Mouse (Mus musculus): Measurements from ENCODE around the gene Shisa9. TPM values are rescaled to one million over a fixed set of nuclear protein-coding genes. Genes with fewer than 3 reads are reported as not detected.

Shisa9 gene
- polyA plus RNA-seq, 1 experiment from 2014 or later: 0.92 TPM

DNA sequence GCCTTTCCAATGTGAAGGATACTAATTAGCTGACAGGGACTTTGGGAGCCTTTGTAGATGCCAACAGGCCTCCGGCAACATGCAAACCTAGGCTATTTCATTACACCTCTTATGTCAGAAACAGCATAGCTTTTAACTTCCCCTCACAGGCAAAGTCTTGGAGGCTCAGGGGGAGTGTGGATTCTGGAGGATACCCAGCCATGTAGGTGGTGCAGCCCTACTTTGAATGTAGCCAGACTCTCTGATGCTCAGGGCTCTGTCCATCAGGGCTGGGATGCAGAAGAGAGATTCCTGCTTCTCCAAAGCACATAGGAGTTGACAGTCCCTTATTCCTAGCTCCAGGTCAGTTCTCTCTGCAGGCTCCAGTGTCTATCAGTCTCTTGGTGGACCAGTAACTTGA, 133.0 kb downstream of the Shisa9 start:
- no peaks in the 10 kb centered on the region for H3K9me3 ChIP-seq (replicated peaks)
- H3K9ac ChIP-seq: no peak overlapping the region
- H3K4me2 ChIP-seq: no peak overlapping the region
- H3K4me3 ChIP-seq: no peak overlapping the region
- ATAC-seq (replicated peaks; ENCODE audit: insufficient number of reproducible peaks, insufficient read depth, low FRiP score, low read depth): no peak
- no peaks in the 10 kb centered on the region for H3K27me3 ChIP-seq
- no peaks in the 10 kb centered on the region for H3K4me1 ChIP-seq (replicated peaks)
- WGBS: 86% methylated on average over 1 of the region's 1 CpGs
- H3K27ac ChIP-seq: no peak overlapping the region
- no peaks in the 10 kb centered on the region for H3K36me3 ChIP-seq

DNA sequence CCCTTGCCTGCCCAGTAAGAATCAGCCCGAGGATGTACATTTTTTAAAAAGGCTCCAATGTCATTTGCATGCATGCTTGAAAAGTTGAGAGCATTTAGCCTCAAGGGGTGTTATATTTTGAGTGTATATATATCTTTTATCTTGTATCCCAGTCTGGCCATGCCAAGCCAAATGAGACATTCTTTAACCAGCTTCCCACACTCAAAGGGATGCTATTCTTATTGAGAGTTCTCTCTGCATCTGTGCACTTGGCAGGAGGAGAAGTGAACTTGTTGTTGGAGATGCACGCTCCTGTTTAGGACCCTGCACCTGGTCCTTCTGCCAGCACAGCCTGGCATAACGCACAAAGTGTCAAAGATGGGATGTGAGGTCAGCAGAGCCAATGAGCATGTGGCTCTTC, 135.6 kb downstream of the Shisa9 start:
- Histone ChIP-seq H3K27me3 (no peaks in the 10 kb centered on the region), H3K9ac (no peak overlapping the region), H3K4me2 (no peak overlapping the region), H3K4me3 (no peak overlapping the region), H3K4me1 (replicated peaks) (no peaks in the 10 kb centered on the region), H3K9me3 (replicated peaks) (no peaks in the 10 kb centered on the region), H3K36me3 (no peaks in the 10 kb centered on the region), H3K27ac (no peak overlapping the region)
- 80% methylated on average over 3 of the region's 3 CpGs for WGBS
- no peak for ATAC-seq (replicated peaks; ENCODE audit: insufficient number of reproducible peaks, insufficient read depth, low FRiP score, low read depth)

DNA sequence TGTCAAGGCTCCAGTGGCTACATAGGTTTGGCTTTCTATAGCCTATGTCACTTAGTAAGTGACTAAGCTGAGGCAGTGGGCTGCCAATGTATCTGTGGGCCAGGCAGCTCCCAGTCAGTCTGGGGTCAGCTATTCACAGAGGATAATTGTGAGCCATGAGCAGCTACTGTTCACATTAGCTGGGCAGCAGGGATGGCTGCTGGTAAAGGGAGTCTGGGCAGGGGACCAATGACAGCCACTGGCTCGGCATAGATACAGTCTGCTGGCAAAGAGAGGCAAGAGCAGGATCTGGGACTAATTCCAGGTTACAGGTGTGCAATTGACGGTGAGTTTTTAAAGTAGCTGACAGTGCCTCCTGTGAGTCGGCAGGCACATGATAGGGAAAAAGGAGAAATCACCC, 145.9 kb downstream of the Shisa9 start:
- no peak overlapping the region for H3K4me3 ChIP-seq
- no peaks in the 10 kb centered on the region for H3K36me3 ChIP-seq
- WGBS: 76% methylated on average over 3 of the region's 3 CpGs
- ATAC-seq (replicated peaks; ENCODE audit: insufficient number of reproducible peaks, insufficient read depth, low FRiP score, low read depth): no peak
- H3K9ac ChIP-seq: no peak overlapping the region
- H3K27ac ChIP-seq: no peak overlapping the region
- no peak overlapping the region for H3K4me2 ChIP-seq
- H3K27me3 ChIP-seq: no peaks in the 10 kb centered on the region
- H3K9me3 ChIP-seq (replicated peaks): no peaks in the 10 kb centered on the region
- H3K4me1 ChIP-seq (replicated peaks): no peaks in the 10 kb centered on the region

DNA sequence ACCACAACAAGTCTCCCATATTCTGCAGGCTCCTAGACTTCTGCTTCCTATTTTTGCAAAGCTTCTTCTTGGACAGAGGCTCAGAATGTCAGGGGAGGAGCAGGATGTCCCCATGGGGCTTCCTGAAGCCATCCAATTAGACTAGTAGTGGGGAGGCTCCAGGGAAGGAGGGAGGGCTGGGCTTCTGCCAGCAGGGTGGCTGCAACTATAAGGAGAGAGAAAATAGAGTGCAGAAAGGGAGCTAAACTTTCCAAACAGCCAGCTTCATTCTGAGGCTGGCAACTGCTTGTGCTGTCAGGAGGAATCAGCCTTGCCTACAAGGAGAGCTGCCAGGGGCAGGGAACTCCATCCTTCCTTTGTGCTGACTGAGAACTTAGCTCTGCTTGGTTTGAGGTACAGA, 162.8 kb downstream of the Shisa9 start:
- no peak overlapping the region for H3K9ac ChIP-seq
- ATAC-seq (replicated peaks; ENCODE audit: insufficient number of reproducible peaks, insufficient read depth, low FRiP score, low read depth): no peak
- H3K27me3 ChIP-seq: no peaks in the 10 kb centered on the region

DNA sequence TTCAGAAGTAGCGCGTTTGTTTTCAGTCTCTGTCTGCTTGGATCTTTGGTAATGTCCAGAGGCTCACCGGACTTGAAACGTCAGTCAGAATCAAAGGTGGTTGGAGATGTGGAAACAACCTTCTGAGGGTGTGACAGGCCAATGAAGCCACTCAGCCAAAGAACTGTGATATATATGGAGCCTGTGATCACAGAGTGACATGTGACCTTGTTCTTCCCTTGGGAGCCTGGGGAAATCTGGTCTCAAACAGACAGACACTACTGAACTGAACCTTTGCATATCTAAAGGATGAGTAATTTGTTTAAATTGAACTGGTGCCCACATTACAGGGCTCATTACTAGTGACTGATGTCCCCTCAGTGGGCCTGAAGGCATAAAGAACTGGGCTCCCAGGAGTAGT, 168.1 kb downstream of the Shisa9 start:
- no peak overlapping the region for H3K27ac ChIP-seq
- peak; percentile 22; the same call in 1 of the 2 replicates for ATAC-seq (replicated peaks; ENCODE audit: insufficient number of reproducible peaks, insufficient read depth, low FRiP score, low read depth)
- H3K4me3 ChIP-seq: no peak overlapping the region
- no peaks in the 10 kb centered on the region for H3K9me3 ChIP-seq (replicated peaks)
- H3K4me2 ChIP-seq: no peak overlapping the region
- H3K4me1 ChIP-seq (replicated peaks): no peaks in the 10 kb centered on the region
- WGBS: 61% methylated on average over 4 of the region's 4 CpGs
- no peaks in the 10 kb centered on the region for H3K36me3 ChIP-seq
- no peaks in the 10 kb centered on the region for H3K27me3 ChIP-seq
- H3K9ac ChIP-seq: no peak overlapping the region

More for the DNA sequence above, 162.8 kb downstream of the Shisa9 start:
- H3K4me1 ChIP-seq (replicated peaks): no peaks in the 10 kb centered on the region
- H3K4me3 ChIP-seq: no peak overlapping the region
- no peaks in the 10 kb centered on the region for H3K36me3 ChIP-seq
- H3K27ac ChIP-seq: no peak overlapping the region
- H3K9me3 ChIP-seq (replicated peaks): no peaks in the 10 kb centered on the region
- no peak overlapping the region for H3K4me2 ChIP-seq

DNA sequence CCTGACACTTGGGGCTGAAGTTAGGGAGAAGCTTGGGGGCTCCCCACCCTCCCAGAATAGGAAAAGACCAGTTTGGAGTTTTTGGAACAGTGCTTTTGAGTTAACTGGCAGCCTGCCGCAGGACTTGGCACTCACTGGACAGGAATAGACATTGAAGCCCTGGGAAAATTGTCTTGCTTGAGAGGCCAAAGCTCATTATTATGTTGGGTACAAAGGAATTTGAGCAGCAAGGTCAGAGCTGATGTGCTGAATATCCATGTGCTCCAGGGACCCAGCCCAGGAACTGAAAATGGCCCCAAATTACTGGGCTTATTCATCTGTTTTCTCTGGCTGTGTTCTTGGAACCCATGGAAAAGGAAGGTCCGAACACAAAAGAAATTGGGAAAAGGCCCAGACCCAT, 170.6 kb downstream of the Shisa9 start:
- WGBS: 77% methylated on average over 2 of the region's 2 CpGs
- ATAC-seq (replicated peaks; ENCODE audit: insufficient number of reproducible peaks, insufficient read depth, low FRiP score, low read depth): no peak
- no peak overlapping the region for H3K9ac ChIP-seq

DNA sequence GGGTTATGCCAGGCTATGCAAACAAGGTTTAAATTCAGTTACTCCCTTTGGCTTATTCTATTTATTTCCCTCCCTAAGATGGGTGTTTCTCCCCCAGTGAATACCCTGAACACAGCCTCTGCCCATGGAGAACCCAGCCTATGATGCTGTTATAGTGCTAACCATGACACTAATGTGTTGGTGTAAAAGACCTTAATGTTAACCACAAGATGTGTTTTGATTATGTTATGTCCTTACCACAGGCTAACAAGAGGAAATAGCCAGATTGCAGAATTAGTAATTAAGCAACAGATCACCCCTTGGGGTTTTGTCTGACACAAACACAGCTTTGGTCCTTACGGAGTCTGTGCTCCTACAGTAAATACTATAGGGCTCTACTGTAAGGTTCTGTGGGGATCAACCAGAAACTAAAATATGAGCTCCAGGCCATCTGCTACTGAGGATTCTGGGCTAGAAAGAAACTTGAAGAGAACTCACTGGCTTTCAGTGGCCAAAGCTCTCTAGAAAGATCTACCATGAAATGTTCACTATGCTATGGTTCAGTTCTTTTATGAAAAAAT, 189.6 kb downstream of the Shisa9 start:
- Histone ChIP-seq H3K27ac (no peak overlapping the region), H3K27me3 (no peaks in the 10 kb centered on the region), H3K4me2 (no peak overlapping the region), H3K9me3 (replicated peaks) (no peaks in the 10 kb centered on the region), H3K9ac (no peak overlapping the region), H3K4me3 (no peak overlapping the region), H3K4me1 (replicated peaks) (no peaks in the 10 kb centered on the region), H3K36me3 (no peaks in the 10 kb centered on the region)
- 90% methylated on average over 1 of the region's 1 CpGs for WGBS
- no peak for ATAC-seq (replicated peaks; ENCODE audit: insufficient number of reproducible peaks, insufficient read depth, low FRiP score, low read depth)

More for the DNA sequence above, 170.6 kb downstream of the Shisa9 start:
- Histone ChIP-seq H3K4me2 (no peak overlapping the region), H3K27ac (no peak overlapping the region), H3K9me3 (replicated peaks) (no peaks in the 10 kb centered on the region), H3K36me3 (no peaks in the 10 kb centered on the region), H3K4me3 (no peak overlapping the region), H3K27me3 (no peaks in the 10 kb centered on the region), H3K4me1 (replicated peaks) (no peaks in the 10 kb centered on the region)

DNA sequence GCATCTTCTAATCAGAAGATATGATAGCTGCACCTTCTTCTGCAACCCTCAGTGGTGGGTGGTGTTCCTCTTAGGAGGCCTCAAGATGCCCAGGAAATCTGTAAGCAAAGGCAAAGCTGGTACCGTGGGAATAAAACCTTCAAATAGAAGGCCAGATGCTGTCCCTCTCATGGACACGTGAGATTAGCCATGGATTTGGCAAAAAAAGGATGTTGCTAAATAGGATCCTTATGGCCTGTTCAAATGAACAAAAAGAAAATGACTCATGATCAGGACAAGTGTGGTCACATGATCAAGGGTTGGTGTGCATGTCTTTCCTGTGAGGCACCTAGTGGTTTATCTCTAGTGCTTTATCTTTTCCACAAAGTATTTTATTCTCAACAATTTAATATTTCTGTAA, 194.1 kb downstream of the Shisa9 start:
- no peaks in the 10 kb centered on the region for H3K9me3 ChIP-seq (replicated peaks)
- H3K4me3 ChIP-seq: no peak overlapping the region
- no peaks in the 10 kb centered on the region for H3K27me3 ChIP-seq
- 67% methylated on average over 2 of the region's 2 CpGs for WGBS
- ATAC-seq (replicated peaks; ENCODE audit: insufficient number of reproducible peaks, insufficient read depth, low FRiP score, low read depth): no peak
- H3K9ac ChIP-seq: no peak overlapping the region
- H3K27ac ChIP-seq: no peak overlapping the region
- no peaks in the 10 kb centered on the region for H3K36me3 ChIP-seq
- no peaks in the 10 kb centered on the region for H3K4me1 ChIP-seq (replicated peaks)
- H3K4me2 ChIP-seq: no peak overlapping the region

DNA sequence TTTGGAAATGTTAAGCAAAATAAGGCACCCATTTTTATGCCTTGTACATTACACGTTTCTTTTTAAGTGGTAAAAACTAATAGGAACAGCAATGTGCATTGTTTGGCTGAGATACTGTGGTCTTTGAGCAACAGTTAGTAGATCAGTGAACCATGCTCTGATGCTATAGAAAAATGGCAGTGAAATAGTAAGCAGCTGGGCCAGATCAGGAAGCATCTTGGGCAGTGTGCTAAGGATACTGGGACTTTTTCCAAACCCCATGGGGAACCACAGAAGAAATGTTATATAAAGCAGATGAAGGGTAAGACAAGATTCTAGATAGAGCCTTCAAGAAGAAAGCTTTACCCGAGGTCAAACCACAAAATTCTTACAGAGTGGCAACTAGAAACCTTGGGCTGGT, 205.8 kb downstream of the Shisa9 start:
- H3K9ac ChIP-seq: no peak overlapping the region
- no peaks in the 10 kb centered on the region for H3K4me1 ChIP-seq (replicated peaks)
- ATAC-seq (replicated peaks; ENCODE audit: insufficient number of reproducible peaks, insufficient read depth, low FRiP score, low read depth): no peak
- H3K27ac ChIP-seq: no peak overlapping the region
- H3K36me3 ChIP-seq: no peaks in the 10 kb centered on the region
- WGBS: 56% methylated on average over 2 of the region's 2 CpGs
- no peaks in the 10 kb centered on the region for H3K9me3 ChIP-seq (replicated peaks)
- no peak overlapping the region for H3K4me3 ChIP-seq
- no peaks in the 10 kb centered on the region for H3K27me3 ChIP-seq
- no peak overlapping the region for H3K4me2 ChIP-seq

DNA sequence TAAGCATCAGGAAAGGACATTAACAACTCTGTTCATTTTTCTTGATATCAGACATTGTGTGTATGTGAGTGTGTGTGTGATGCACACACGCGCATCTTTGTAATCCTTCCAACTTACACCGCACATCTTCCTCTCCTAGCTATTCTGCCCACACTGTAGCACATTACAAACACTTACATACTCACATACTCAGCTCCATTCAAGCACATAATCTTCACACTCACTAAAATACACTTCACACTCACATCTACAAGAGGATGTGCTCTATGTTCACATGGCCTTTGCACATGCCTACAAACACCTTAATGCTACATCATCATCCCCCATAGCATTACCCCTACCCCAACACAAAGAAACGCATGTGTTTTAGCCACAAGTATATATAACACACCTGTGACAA, 212.9 kb downstream of the Shisa9 start:
- 96% methylated on average over 4 of the region's 4 CpGs for WGBS

DNA sequence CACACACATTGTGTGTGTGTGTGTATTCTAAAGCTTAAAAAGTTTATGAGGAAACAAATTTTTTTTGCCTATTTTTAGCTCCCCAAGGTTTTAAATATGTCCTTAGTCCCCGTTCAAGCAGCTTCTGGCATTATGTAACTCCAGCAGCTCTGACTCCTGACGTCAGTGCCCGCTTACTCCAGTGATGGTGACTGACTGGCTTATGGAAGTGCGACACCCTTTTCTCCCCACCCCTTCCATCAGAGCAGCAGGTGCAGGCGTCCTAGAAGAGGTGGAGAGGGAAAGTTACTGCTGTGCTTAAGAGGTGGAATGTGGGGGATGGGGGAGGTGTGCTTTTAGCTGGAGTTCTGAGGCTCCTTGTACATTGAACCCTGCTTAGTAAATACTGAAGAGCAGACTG, 213.7 kb downstream of the Shisa9 start:
- H3K36me3 ChIP-seq: no peaks in the 10 kb centered on the region
- 38% methylated on average over 5 of the region's 5 CpGs for WGBS
- H3K9me3 ChIP-seq (replicated peaks): no peaks in the 10 kb centered on the region
- no peaks in the 10 kb centered on the region for H3K4me1 ChIP-seq (replicated peaks)
- no peak for ATAC-seq (replicated peaks; ENCODE audit: insufficient number of reproducible peaks, insufficient read depth, low FRiP score, low read depth)
- no peak overlapping the region for H3K4me2 ChIP-seq
- no peak overlapping the region for H3K9ac ChIP-seq
- no peak overlapping the region for H3K4me3 ChIP-seq
- no peaks in the 10 kb centered on the region for H3K27me3 ChIP-seq
- no peak overlapping the region for H3K27ac ChIP-seq

More for the DNA sequence above, 212.9 kb downstream of the Shisa9 start:
- no peak overlapping the region for H3K27ac ChIP-seq
- H3K9ac ChIP-seq: no peak overlapping the region
- no peak overlapping the region for H3K4me3 ChIP-seq
- no peaks in the 10 kb centered on the region for H3K9me3 ChIP-seq (replicated peaks)
- H3K27me3 ChIP-seq: no peaks in the 10 kb centered on the region
- ATAC-seq (replicated peaks; ENCODE audit: insufficient number of reproducible peaks, insufficient read depth, low FRiP score, low read depth): no peak
- no peaks in the 10 kb centered on the region for H3K4me1 ChIP-seq (replicated peaks)
- H3K4me2 ChIP-seq: no peak overlapping the region
- no peaks in the 10 kb centered on the region for H3K36me3 ChIP-seq

DNA sequence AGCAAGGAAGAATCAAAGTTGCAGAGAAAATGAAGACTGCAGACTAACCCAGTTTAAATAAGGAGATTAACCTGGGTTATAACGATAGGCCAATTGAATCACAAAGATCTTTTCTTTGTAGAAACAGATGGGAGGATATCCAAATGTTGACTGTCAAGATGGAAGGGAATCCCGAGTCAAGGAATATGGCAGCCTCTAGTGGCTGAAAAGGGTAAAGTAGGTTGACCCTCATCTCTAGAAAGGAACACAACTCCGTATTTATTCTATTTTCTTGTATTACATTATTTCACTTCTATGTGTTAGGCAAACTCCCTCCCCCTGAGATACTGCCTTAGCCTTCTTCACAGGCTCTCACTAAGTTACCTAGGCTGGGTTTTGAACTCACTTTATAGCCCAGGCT, 217.3 kb downstream of the Shisa9 start:
- no peaks in the 10 kb centered on the region for H3K9me3 ChIP-seq (replicated peaks)
- no peak overlapping the region for H3K9ac ChIP-seq
- ATAC-seq (replicated peaks; ENCODE audit: insufficient number of reproducible peaks, insufficient read depth, low FRiP score, low read depth): no peak
- H3K4me3 ChIP-seq: no peak overlapping the region
- H3K4me2 ChIP-seq: no peak overlapping the region
- H3K27ac ChIP-seq: no peak overlapping the region
- no peaks in the 10 kb centered on the region for H3K36me3 ChIP-seq
- no peaks in the 10 kb centered on the region for H3K27me3 ChIP-seq
- H3K4me1 ChIP-seq (replicated peaks): no peaks in the 10 kb centered on the region
- WGBS: 26% methylated on average over 3 of the region's 3 CpGs

Measured in heart, embryonic 15.5 days (tissue).